In the genomic region with DNA sequence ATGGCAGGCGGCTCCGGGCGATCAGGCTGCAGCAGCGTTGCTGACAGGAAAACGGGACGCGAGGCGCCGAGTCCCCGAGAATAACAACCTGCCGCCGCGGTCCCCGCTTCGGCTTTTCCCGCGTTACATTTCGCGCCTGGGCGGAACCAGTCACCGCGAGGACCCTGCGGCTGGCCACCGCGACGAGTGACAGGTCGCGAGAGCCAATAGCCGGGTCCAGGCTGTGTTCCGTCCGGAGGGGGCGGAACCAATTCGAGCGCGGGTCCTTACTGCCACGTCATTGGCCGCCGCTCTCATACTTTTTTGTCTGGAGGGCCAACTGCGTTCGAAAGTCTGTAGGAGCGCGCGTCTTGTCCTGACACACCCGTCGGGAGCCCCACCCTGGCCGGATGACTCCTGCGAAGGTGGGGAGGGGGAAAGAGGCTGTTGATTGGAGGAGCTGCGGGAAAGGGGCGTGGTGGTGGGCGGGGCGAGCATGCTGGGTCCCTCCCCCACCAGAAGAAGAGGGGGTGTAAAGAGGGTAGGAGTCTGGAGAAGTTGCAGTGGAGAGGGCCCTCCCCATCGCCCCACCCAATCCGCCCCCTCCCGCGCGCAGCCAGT, we compare ENCODE assay signal across 8 mouse cellular contexts. TPM values are rescaled to one million over a fixed set of nuclear protein-coding genes. Genes with fewer than 3 reads are reported as not detected.
A peak's percentile ranks its signal among the peaks of the same experiment; 100 is the strongest.
DNase-seq lines count a peak whose midpoint lies in the region; ATAC-seq and TF ChIP-seq lines count a peak whose summit lies in the region.

A gene (minus strand): TSS at position 120 of the 600 bp plus-strand sequence.

- no peak for TF ChIP-seq CTCF in liver, embryonic 14.5 days (IDR thresholded peaks at IDR 0.05; ENCODE audit: low read depth)
- no peak for TF ChIP-seq CTCF in stomach, postnatal 0 days (IDR thresholded peaks at IDR 0.05; ENCODE audit: low read depth)

- WGBS in forebrain, embryonic 10.5 days, result under 1% methylated on average over 54 of the region's 56 CpGs
- WGBS in heart, embryonic 15.5 days, result under 1% methylated on average over 56 of the region's 56 CpGs
- 1% methylated on average over 56 of the region's 56 CpGs for WGBS in liver, embryonic 14.5 days (ENCODE audit: insufficient replicate concordance)
- WGBS in neural tube, embryonic 11.5 days, result 0% methylated on average over 53 of the region's 56 CpGs
- under 1% methylated on average over 45 of the region's 56 CpGs for WGBS in stomach, postnatal 0 days

- H3K27me3 ChIP-seq in forebrain, embryonic 10.5 days (ENCODE audit: poor library complexity, severe bottlenecking), result peaks cover 6% of the 10 kb centered on the region
- H3K27me3 ChIP-seq in heart, embryonic 15.5 days, result no peaks in the 10 kb centered on the region
- peaks cover 6% of the 10 kb centered on the region for H3K27me3 ChIP-seq in liver, embryonic 14.5 days (ENCODE audit: control insufficient read depth, insufficient read depth, low read length)
- no peaks in the 10 kb centered on the region for H3K27me3 ChIP-seq in neural tube, embryonic 11.5 days (ENCODE audit: control insufficient read depth, insufficient read depth, low read length)
- no peaks in the 10 kb centered on the region for H3K27me3 ChIP-seq in stomach, postnatal 0 days (ENCODE audit: control insufficient read depth, insufficient read depth, low read length)

- no peaks in the 10 kb centered on the region for H3K9me3 ChIP-seq in forebrain, embryonic 10.5 days
- no peaks in the 10 kb centered on the region for H3K9me3 ChIP-seq in heart, embryonic 15.5 days (replicated peaks)
- no peaks in the 10 kb centered on the region for H3K9me3 ChIP-seq in liver, embryonic 14.5 days (ENCODE audit: control insufficient read depth, low read length)
- H3K9me3 ChIP-seq in neural tube, embryonic 11.5 days (ENCODE audit: control insufficient read depth, low read length), result no peaks in the 10 kb centered on the region
- no peaks in the 10 kb centered on the region for H3K9me3 ChIP-seq in stomach, postnatal 0 days (ENCODE audit: control insufficient read depth, low read length)

- peak within 1 kb of the TSS; percentile 97 for H3K4me3 ChIP-seq in forebrain, embryonic 10.5 days
- peak within 1 kb of the TSS; percentile 98 for H3K4me3 ChIP-seq in heart, embryonic 15.5 days
- peak within 1 kb of the TSS; percentile 82 to 86 for H3K4me3 ChIP-seq in liver, embryonic 14.5 days (ENCODE audit: insufficient read depth in 1 of 2, low read depth in 2 of 2, low read length in 2 of 2)
- H3K4me3 ChIP-seq in neural tube, embryonic 11.5 days (ENCODE audit: low read depth, low read length), result peak within 1 kb of the TSS; percentile 89
- peak within 1 kb of the TSS; percentile 82 for H3K4me3 ChIP-seq in stomach, postnatal 0 days (ENCODE audit: low read depth, low read length)

- TF ChIP-seq EP300 in liver, embryonic 14.5 days (IDR thresholded peaks at IDR 0.05; ENCODE audit: low read depth), result no peak
- TF ChIP-seq EP300 in stomach, postnatal 0 days (optimal IDR thresholded peaks at IDR 0.05), result no peak

- H3K36me3 ChIP-seq in forebrain, embryonic 10.5 days (replicated peaks), result peaks cover 7% of the 10 kb centered on the region; the same call in 1 of the 2 replicates
- no peaks in the 10 kb centered on the region for H3K36me3 ChIP-seq in heart, embryonic 15.5 days
- peaks cover 7% of the 10 kb centered on the region for H3K36me3 ChIP-seq in liver, embryonic 14.5 days (replicated peaks; ENCODE audit: control insufficient read depth, insufficient read depth, low read depth)
- no peaks in the 10 kb centered on the region for H3K36me3 ChIP-seq in neural tube, embryonic 11.5 days (ENCODE audit: control insufficient read depth, insufficient read depth, low read length)
- no peaks in the 10 kb centered on the region for H3K36me3 ChIP-seq in stomach, postnatal 0 days (ENCODE audit: control insufficient read depth, insufficient read depth, low read length)

- H3K4me2 ChIP-seq in heart, embryonic 15.5 days, result peak within 1 kb of the TSS; percentile 99
- H3K4me2 ChIP-seq in liver, embryonic 14.5 days (ENCODE audit: low read depth), result peak within 1 kb of the TSS; percentile 72
- peak within 1 kb of the TSS; percentile 92 for H3K4me2 ChIP-seq in neural tube, embryonic 11.5 days (ENCODE audit: low read depth)
- H3K4me2 ChIP-seq in stomach, postnatal 0 days (replicated peaks; ENCODE audit: low read depth), result peak within 1 kb of the TSS; percentile 97

- H3K4me1 ChIP-seq in forebrain, embryonic 10.5 days, result peaks cover 55% of the 10 kb centered on the region
- peaks cover 30% of the 10 kb centered on the region for H3K4me1 ChIP-seq in heart, embryonic 15.5 days (replicated peaks)
- H3K4me1 ChIP-seq in liver, embryonic 14.5 days (replicated peaks; ENCODE audit: control insufficient read depth in 2 of 2, insufficient read depth in 2 of 2, low read length in 1 of 2), result peaks cover 14 to 18% of the 10 kb centered on the region in 2 experiments
- H3K4me1 ChIP-seq in neural tube, embryonic 11.5 days (ENCODE audit: control insufficient read depth, insufficient read depth, low read length), result peaks cover 20% of the 10 kb centered on the region; the same call in 1 of the 2 replicates
- H3K4me1 ChIP-seq in stomach, postnatal 0 days (replicated peaks; ENCODE audit: control insufficient read depth, insufficient read depth), result no peaks in the 10 kb centered on the region

- H3K9ac ChIP-seq in heart, embryonic 15.5 days, result peak within 1 kb of the TSS; percentile 91
- peak within 1 kb of the TSS; percentile 93 for H3K9ac ChIP-seq in liver, embryonic 14.5 days (replicated peaks)
- H3K9ac ChIP-seq in neural tube, embryonic 11.5 days (ENCODE audit: low read length), result peak within 1 kb of the TSS; percentile 84
- peak within 1 kb of the TSS; percentile 75 for H3K9ac ChIP-seq in stomach, postnatal 0 days (ENCODE audit: low read length)

- H3K27ac ChIP-seq in forebrain, embryonic 10.5 days, result peak within 1 kb of the TSS; percentile 98
- H3K27ac ChIP-seq in heart, embryonic 15.5 days, result peak within 1 kb of the TSS; percentile 95
- H3K27ac ChIP-seq in liver, embryonic 14.5 days, result peak within 1 kb of the TSS; percentile 88
- peak within 1 kb of the TSS; percentile 85 for H3K27ac ChIP-seq in neural tube, embryonic 11.5 days (ENCODE audit: low read depth, low read length)
- H3K27ac ChIP-seq in stomach, postnatal 0 days (replicated peaks), result peak within 1 kb of the TSS; percentile 87

- ATAC-seq in heart, embryonic 15.5 days (replicated peaks; ENCODE audit: insufficient number of reproducible peaks, insufficient read depth, low FRiP score, low read depth), result peak; percentile 94
- peak; percentile 92 for ATAC-seq in liver, embryonic 14.5 days (ENCODE audit: insufficient read depth)
- peak; percentile 96 for ATAC-seq in neural tube, embryonic 11.5 days (ENCODE audit: insufficient read depth, low FRiP score, low TSS enrichment)
- ATAC-seq in stomach, postnatal 0 days (ENCODE audit: low FRiP score, low TSS enrichment), result peak; percentile 97

- DNase-seq in CD8-positive naive resting alpha-beta T cell, adult 2 months (ENCODE audit: low read depth in 2 of 2, low spot score in 2 of 2), result peak; percentile 98
- DNase-seq in c-Kit-positive CD71-negative TER-119-negative erythroid progenitor cells, embryonic 14.5 days (ENCODE audit: low read depth), result peak; percentile 96
- DNase-seq in forebrain, embryonic 10.5 days (ENCODE audit: extremely low spot score, low spot score), result peak; percentile 99
- DNase-seq in kidney, postnatal 25 days, result peak; percentile 98 to 100
- peak; percentile 98 to 99 (median 99) for DNase-seq in liver, embryonic 14.5 days (ENCODE audit: low read depth in 3 of 3, low spot score in 3 of 3)
- DNase-seq in neural tube, embryonic 11.5 days (ENCODE audit: low spot score), result peak; percentile 98
- DNase-seq in stomach, postnatal 0 days (ENCODE audit: low spot score), result peak; percentile 99

RNA-seq across cellular contexts. Expression of the gene that starts here (rescaled TPM):
- 17.6 and 18.8 TPM in 2 replicates for polyA plus RNA-seq in forebrain, embryonic 10.5 days (2016; fragmentation: Nextera tagmentation; extraction: Ambion mirVana)
- 25.2 and 25.6 TPM in 2 replicates for polyA plus RNA-seq in heart, embryonic 15.5 days (2015; fragmentation: Nextera tagmentation; extraction: Ambion mirVana)
- polyA plus RNA-seq in liver, embryonic 14.5 days (2012; rRNA removed), result 11.7 and 15.2 TPM in 2 replicates
- 23.5 and 26.5 TPM in 2 replicates for polyA plus RNA-seq in liver, embryonic 14.5 days (2014; fragmentation: Nextera tagmentation; extraction: Ambion mirVana)
- 14.3 and 15.4 TPM in 2 replicates for polyA plus RNA-seq in neural tube, embryonic 11.5 days (2014; fragmentation: Nextera tagmentation; extraction: Ambion mirVana)
- 10.9 and 12.3 TPM in 2 replicates for polyA plus RNA-seq in stomach, postnatal 0 days (2015; fragmentation: Nextera tagmentation; extraction: Ambion mirVana)

Comparison
In these comparisons a context has a peak if more than half of its experiments do, and no peak if none do; other contexts are left out.
1. Peak in every context shown above with its lines: DNase-seq, ATAC-seq, H3K4me3 ChIP-seq and H3K27ac ChIP-seq.